Comparison of ENCODE assay signal across 19 mouse cellular contexts in genomic region chr5:128111664-128112063, GRCm38 (mm10).
DNase-seq lines count a peak whose midpoint lies in the region; ATAC-seq and TF ChIP-seq lines count a peak whose summit lies in the region.
"Had no signal": no experiment of that assay in that cellular context is flagged by ENCODE, and none has a peak within 500 bp of the region (broad histone marks: within the 10 kb centered on the region; RNA-seq: fewer than 3 reads in every experiment).

No protein-coding gene starts in this region.

- no peak overlapping the region for H3K9ac ChIP-seq in intestine, postnatal 0 days (ENCODE audit: low read depth, low read length)
- no peak overlapping the region for H3K9ac ChIP-seq in intestine, embryonic 16.5 days (ENCODE audit: low read depth, low read length)
- no peak overlapping the region for H3K9ac ChIP-seq in lung, embryonic 14.5 days
- H3K9ac ChIP-seq: embryonic facial prominence, embryonic 13.5 days; hindbrain, embryonic 15.5 days; limb, embryonic 15.5 days had no signal

- H3K27ac ChIP-seq in intestine, postnatal 0 days (ENCODE audit: low read depth, low read length) = no peak overlapping the region
- no peak overlapping the region for H3K27ac ChIP-seq in intestine, embryonic 16.5 days (ENCODE audit: low read length)
- H3K27ac ChIP-seq in lung, embryonic 14.5 days (ENCODE audit: low read depth) = no peak overlapping the region
- H3K27ac ChIP-seq: embryonic facial prominence, embryonic 13.5 days; hindbrain, embryonic 15.5 days; limb, embryonic 15.5 days; midbrain, embryonic 10.5 days had no signal

- no peak overlapping the region for H3K4me3 ChIP-seq in intestine, postnatal 0 days (ENCODE audit: low read depth, low read length)
- H3K4me3 ChIP-seq in intestine, embryonic 16.5 days (ENCODE audit: low read length) = no peak overlapping the region
- H3K4me3 ChIP-seq in lung, embryonic 14.5 days (ENCODE audit: low read depth, low read length) = no peak overlapping the region
- H3K4me3 ChIP-seq: embryonic facial prominence, embryonic 13.5 days; hindbrain, embryonic 15.5 days; limb, embryonic 15.5 days; midbrain, embryonic 10.5 days had no signal

- no peaks in the 10 kb centered on the region for H3K9me3 ChIP-seq in intestine, postnatal 0 days (ENCODE audit: control insufficient read depth)
- H3K9me3 ChIP-seq in intestine, embryonic 16.5 days (ENCODE audit: control insufficient read depth, low read length) = no peaks in the 10 kb centered on the region
- peaks cover 6% of the 10 kb centered on the region; the same call in 1 of the 2 replicates for H3K9me3 ChIP-seq in lung, embryonic 14.5 days (ENCODE audit: low read depth, low read length)
- H3K9me3 ChIP-seq: hindbrain, embryonic 15.5 days; limb, embryonic 15.5 days had no signal

- peak; percentile 23; the same call in 1 of the 2 replicates for TF ChIP-seq CTCF in intestine, postnatal 0 days (IDR thresholded peaks at IDR 0.05; ENCODE audit: low read depth)
- peak; percentile 32; the same call in 1 of the 2 replicates for TF ChIP-seq CTCF in lung, embryonic 14.5 days (IDR thresholded peaks at IDR 0.05; ENCODE audit: low read depth)
- TF ChIP-seq CTCF in Patski (IDR thresholded peaks at IDR 0.05) = peak; percentile 45

- H3K27me3 ChIP-seq in intestine, postnatal 0 days (replicated peaks; ENCODE audit: control insufficient read depth, insufficient read depth, low read length) = no peaks in the 10 kb centered on the region
- H3K27me3 ChIP-seq in intestine, embryonic 16.5 days (replicated peaks; ENCODE audit: control insufficient read depth, insufficient read depth, low read length) = no peaks in the 10 kb centered on the region
- no peaks in the 10 kb centered on the region for H3K27me3 ChIP-seq in lung, embryonic 14.5 days (ENCODE audit: insufficient read depth, low read length)
- H3K27me3 ChIP-seq in Patski = no peaks in the 10 kb centered on the region
- H3K27me3 ChIP-seq: embryonic facial prominence, embryonic 13.5 days; hindbrain, embryonic 15.5 days; limb, embryonic 15.5 days had no signal

- WGBS in intestine, postnatal 0 days = 76% methylated on average over 5 of the region's 5 CpGs
- WGBS in intestine, embryonic 16.5 days = 74% methylated on average over 5 of the region's 5 CpGs
- 72% methylated on average over 5 of the region's 5 CpGs for WGBS in lung, embryonic 14.5 days

- in situ Hi-C loops in Patski (cut with MboI; ENCODE audit: low pct_unique_long_range_greater_than_20kb) = no loop called here

- CTCF ChIA-PET in Patski (lab: Charles Lee) = interaction anchor here (1.2 to 1.8 kb wide), 2 partner anchors 9 to 86 kb away, joined by 3 to 4 read pairs; no protein-coding TSS in a partner anchor

- no peak overlapping the region for H3K4me2 ChIP-seq in intestine, postnatal 0 days (replicated peaks; ENCODE audit: low read depth)
- no peak overlapping the region for H3K4me2 ChIP-seq in intestine, embryonic 16.5 days (ENCODE audit: low read depth, low read length)
- no peak overlapping the region for H3K4me2 ChIP-seq in lung, embryonic 14.5 days
- H3K4me2 ChIP-seq: embryonic facial prominence, embryonic 13.5 days; heart, embryonic 11.5 days; hindbrain, embryonic 15.5 days; limb, embryonic 15.5 days had no signal

- POLR2A ChIA-PET in Patski (lab: Charles Lee) = no interaction called here

- H3K4me1 ChIP-seq in intestine, postnatal 0 days (replicated peaks; ENCODE audit: control insufficient read depth, insufficient read depth, low read length) = no peaks in the 10 kb centered on the region
- no peaks in the 10 kb centered on the region for H3K4me1 ChIP-seq in intestine, embryonic 16.5 days (ENCODE audit: control insufficient read depth, insufficient read depth, low read length)
- no peaks in the 10 kb centered on the region for H3K4me1 ChIP-seq in lung, embryonic 14.5 days (ENCODE audit: insufficient read depth)
- H3K4me1 ChIP-seq: embryonic facial prominence, embryonic 13.5 days; hindbrain, embryonic 15.5 days; limb, embryonic 15.5 days; midbrain, embryonic 10.5 days had no signal

- no peak for DNase-seq in lung, embryonic 14.5 days
- no peak for DNase-seq in lung, postnatal 36 days
- no peak for DNase-seq in Patski (ENCODE audit: low read depth, low spot score)
- no peak for DNase-seq in spleen, adult 12 weeks (ENCODE audit: low spot score)
- no peak for DNase-seq in thymus, postnatal 10 days (ENCODE audit: low spot score in 2 of 2)
- DNase-seq: adrenal gland, postnatal 14 days; cerebellum, adult 2 months; gastrocnemius, postnatal 14 days; heart, postnatal 14 days; kidney, adult 2 months; kidney, postnatal 36 days; right cerebral cortex, postnatal 14 days had no signal

- ATAC-seq in intestine, postnatal 0 days = no peak
- ATAC-seq in intestine, embryonic 16.5 days = no peak
- ATAC-seq in lung, embryonic 14.5 days (ENCODE audit: insufficient read depth) = no peak
- ATAC-seq in Patski = no peak

- no peaks in the 10 kb centered on the region for H3K36me3 ChIP-seq in intestine, postnatal 0 days (ENCODE audit: control insufficient read depth, insufficient read depth)
- H3K36me3 ChIP-seq in intestine, embryonic 16.5 days (ENCODE audit: control insufficient read depth, insufficient read depth, low read length) = no peaks in the 10 kb centered on the region
- H3K36me3 ChIP-seq in lung, embryonic 14.5 days (ENCODE audit: insufficient read depth) = no peaks in the 10 kb centered on the region
- H3K36me3 ChIP-seq: embryonic facial prominence, embryonic 13.5 days; hindbrain, embryonic 15.5 days; limb, embryonic 15.5 days; midbrain, embryonic 10.5 days had no signal
